Mouse (Mus musculus): ENCODE results near the gene Slc44a1.

Slc44a1 gene

DNA sequence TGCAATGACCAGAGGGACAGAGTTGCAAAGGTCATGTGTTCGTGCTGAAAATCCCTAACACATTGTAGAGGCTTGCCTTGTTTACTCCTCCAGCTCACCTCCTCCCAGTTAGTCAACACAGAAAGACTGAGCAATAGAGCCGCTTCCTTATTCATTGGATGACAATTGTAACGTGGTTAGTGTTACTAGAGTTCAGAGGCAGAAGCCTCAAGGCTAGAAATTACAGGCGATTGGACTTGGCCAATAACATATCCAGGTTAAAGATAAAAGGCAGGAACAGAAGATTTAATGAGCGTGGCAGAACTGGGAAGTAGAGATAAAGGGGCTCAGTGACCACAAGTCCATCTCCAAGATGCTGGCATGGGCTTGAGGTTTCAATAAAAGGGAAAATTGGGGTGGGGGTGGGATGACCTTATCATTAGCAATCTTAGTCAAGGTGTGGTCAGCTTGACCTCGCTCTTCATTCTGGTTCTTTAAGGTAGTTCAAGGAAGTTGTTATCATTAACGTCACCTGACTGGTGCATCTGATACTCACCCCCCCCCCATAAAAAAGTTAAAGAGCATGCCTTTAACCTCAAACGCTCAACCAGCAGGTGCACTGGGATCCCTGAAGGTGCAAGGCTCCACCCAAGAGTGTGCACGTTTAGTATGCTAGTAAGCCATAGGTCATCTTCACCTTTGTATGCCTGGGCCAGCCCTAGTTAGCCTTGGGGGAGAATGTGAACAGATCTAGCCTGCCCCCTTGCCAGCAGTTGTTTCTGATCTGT is 26.0 kb upstream of the Slc44a1 start:
- no peak for TF ChIP-seq GATA4 (IDR thresholded peaks at IDR 0.05; ENCODE audit: insufficient replicate concordance, low read length)

DNA sequence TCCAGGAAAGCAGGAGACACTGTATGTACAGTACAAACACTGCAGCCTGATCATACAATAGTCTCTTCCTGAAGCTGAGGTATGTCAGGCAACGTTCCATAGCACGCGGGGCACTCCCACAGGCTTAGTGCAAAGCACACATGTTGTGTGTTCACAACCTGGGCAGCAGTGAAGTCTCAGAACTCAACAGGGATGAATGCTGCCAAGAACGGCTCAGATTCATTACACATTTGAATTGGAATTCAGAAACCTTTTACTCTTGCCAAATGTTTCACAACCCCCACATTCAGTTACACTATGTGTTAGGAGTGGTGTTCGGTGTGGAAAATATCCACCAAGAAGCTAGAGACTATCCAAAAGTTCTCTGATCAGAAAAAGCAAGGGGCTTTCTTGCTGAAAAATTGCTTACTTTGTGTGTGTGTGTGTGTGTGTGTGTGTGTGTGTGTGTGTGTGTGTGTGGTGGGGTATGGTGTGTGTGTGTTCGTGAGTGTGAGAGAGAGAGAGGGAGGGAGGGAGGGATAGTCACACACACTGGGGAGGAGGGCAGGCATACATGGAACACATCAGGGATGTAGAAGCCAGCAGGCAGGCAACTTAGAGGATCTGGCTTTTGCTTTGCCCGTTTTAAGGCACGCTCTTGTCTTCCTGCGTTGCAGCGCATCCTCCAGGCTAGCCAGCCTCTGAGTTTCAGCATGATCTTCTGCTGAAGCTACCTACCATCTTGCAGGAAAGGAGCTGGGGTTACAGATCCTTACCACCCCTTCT is 24.2 kb upstream of the Slc44a1 start:
- TF ChIP-seq GATA4 (IDR thresholded peaks at IDR 0.05; ENCODE audit: insufficient replicate concordance, low read length): no peak

DNA sequence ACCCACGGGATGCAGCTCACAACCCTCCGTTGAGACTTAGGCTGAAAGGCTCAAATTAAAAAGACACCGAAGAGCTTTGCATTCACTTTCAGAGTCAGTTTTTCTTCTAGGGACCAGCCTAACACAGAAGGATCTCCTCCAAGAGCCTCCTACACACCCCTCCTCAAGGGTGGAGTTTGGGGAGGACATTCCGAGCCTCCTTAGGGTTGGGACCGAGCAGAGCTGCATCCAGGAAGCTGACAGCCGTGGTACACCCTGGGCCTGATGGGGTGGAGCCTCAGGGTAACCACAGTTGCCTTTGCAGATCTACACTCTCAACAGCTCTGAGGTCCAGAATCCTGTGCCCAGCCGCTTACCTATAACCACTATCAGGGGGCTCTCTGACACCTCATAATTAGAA is 23.3 kb upstream of the Slc44a1 start:
- no peak for TF ChIP-seq GATA4 (IDR thresholded peaks at IDR 0.05; ENCODE audit: insufficient replicate concordance, low read length)

DNA sequence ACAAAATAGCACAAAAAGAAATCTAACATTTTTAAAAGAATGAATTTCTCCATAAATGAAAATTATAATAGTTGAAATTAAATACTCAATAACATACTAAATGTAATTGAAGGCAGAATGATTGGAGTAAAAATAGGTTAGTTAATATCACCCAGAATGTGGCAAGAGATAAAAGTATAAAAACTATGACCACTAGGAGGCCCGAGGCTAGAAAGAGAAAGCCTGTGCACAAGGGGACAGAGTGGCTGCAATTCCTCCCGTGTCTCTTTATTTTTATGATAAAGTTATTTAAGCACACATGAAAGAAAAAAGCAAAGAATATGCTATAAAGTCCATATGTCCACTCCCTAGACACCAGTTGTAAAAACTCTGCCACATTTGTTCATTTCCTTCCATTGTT is 17.4 kb upstream of the Slc44a1 start:
- no peak for TF ChIP-seq GATA4 (IDR thresholded peaks at IDR 0.05; ENCODE audit: insufficient replicate concordance, low read length)

DNA sequence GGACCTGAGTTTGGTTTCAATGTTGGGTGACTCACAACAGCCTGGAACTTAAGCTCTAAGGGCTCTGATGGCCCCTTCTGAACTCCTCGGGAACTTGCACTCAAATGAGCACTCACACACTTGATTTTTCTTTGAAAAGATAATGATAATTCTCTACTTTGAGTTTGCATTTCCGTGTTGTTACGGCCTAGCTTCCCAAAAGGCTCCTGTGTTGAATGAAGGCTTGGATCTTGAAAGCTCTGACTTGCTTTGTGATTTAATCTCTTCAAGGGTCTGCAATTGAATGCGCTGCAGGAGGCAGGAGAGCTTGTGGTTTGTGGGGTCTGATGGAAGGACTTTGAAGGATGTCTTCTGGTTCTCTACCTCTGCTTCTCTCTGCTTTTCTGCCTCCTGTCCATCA is 13.1 kb upstream of the Slc44a1 start:
- no peak for TF ChIP-seq GATA4 (IDR thresholded peaks at IDR 0.05; ENCODE audit: insufficient replicate concordance, low read length)

DNA sequence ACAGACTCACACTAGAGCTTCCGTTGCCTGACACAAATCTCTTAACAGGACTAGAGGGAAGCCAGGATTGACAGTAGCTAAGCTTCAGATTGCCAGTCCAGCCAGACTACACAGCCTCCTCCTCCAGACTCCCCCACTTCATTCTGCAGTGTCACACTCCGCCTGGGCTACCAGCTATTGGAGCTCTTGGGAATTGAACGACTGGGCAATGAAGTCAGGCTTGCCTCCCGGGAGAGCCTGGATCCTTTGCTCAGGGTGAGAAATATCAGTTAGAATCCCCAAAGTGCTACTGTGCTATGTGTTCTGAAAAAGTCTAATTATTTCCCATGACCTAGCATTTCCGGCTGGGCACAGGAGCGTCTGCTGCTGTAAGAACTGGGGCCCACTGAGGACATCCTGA is 9.7 kb upstream of the Slc44a1 start:
- no peak for TF ChIP-seq GATA4 (IDR thresholded peaks at IDR 0.05; ENCODE audit: insufficient replicate concordance, low read length)

DNA sequence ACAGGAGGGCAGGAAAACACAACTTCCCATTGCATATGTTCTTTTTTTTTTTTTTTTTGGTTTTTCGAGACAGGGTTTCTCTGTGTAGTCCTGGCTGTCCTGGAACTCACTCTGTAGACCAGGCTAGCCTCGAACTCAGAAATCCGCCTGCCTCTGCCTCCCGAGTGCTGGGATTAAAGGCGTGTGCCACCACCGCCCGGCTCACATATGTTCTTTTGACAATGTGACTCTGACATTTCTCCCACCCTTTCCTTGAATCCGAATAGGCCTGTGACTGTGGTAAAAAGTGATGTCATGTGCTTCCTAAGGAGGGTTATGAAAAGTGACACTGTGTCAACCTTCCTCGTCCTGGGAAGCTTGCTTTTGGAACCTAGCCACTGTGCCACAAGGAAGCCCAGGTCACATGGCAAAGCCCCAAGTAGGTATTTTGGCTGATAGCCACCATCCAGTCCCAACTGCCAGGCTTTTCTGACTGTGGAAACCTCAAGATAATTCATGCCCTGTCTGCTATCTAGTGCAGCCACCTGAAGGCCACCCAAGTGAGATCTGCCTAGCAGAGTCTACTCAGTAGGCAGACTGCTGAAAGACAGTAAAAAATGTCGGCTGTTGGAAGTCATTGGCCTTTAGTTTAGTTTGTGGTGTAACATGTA is 8.5 kb upstream of the Slc44a1 start:
- TF ChIP-seq GATA4 (IDR thresholded peaks at IDR 0.05; ENCODE audit: insufficient replicate concordance, low read length): no peak

DNA sequence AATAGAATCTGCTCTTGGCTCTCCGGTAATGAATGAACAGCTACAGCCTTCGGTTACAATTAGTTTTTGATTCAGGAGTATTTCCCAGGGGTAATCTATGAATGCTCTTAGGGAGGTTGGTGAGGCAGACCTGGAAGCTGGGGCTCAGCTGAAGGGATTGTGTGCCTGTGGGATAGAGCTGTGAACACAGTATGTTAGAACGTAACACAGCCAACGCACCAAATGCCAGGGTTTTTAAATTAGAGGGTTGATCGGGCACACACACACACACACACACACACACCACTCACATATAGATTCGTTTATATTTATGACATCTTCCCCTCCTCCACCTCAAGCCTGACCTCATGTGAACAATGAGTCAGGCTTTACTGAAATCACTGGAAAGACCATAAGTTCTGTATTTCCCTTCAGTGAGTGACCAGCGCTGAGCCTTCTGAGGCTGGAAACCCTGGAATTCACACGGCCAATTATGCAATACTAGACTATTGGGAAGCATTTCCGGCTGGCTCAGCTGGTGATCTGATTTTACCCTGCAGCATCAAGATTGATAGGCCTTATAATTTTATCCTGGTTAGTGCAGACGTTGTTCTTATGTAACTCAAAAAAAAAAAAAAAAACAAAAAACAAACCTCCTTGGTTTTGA is 3.0 kb upstream of the Slc44a1 start:
- TF ChIP-seq GATA4 (IDR thresholded peaks at IDR 0.05; ENCODE audit: insufficient replicate concordance, low read length): no peak

DNA sequence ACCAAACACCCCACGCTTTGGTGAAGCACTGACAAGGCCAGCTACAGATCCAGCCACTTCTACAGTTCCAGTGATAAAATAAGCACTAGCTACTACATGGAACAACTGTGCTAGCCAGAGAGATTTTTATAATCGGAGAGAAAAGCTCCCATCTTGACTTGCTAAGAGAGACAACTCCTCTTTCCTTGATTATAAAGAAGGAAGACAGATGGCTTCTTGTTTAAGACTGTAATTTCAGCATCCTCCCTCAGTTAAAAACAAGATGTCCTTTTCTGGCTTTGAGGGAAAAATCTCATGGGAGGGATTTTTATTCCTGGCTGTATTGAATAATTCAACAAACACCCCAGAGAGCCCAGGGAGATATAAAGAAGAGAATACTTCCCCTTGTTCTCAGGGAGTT is 1.8 kb upstream of the Slc44a1 start:
- no peak for TF ChIP-seq GATA4 (IDR thresholded peaks at IDR 0.05; ENCODE audit: insufficient replicate concordance, low read length)

DNA sequence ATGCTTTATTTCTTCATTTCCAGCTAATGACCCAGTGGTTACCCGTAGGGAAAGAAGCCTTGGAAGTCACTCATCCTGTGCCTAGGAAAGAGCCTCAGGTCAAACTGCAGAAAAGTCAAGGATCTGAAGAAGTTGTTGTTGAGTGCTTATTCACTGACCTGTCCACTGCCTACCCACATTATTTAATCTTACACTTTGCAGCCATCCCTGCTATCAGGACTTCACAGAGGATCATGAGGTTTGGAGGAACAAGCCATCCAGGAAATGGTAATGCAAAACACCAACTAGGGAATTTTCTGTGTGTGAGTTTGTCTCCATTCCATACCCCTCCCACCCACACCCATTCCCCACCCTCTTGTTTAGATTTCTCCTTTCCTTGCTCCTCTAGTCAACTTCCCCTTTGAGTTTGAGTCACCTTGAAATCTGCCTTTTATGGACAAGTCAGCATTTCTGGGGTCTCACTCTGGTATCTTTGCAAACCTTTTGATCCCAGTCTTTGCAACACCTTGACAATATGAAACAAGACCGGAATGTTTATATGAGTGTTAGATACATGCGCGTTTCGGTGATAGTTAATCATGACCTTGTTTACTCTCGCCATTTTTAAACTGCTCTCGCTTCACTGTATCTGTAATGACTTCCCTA is 1.3 kb upstream of the Slc44a1 start:
- no peak for TF ChIP-seq GATA4 (IDR thresholded peaks at IDR 0.05; ENCODE audit: insufficient replicate concordance, low read length)

DNA sequence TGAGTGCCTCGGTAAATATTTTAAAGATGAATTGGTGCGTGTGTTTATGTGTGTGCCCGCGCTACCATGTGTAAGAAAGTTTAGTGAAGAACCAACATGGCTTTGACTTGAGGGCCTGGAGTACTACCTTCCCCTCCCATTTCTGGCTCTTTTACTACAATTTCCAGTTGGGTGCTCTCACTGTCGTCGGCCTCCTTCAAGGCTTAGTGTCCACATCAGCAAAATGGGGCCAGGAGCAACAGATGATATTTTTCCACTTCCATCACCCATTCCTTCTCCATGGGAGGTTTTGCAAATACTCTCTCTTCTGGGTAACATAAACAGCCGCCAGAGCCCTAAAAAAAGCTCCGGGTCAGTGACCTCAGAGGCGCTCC is 590 bp upstream of the Slc44a1 start:
- no peak for TF ChIP-seq GATA4 (IDR thresholded peaks at IDR 0.05; ENCODE audit: insufficient replicate concordance, low read length)

DNA sequence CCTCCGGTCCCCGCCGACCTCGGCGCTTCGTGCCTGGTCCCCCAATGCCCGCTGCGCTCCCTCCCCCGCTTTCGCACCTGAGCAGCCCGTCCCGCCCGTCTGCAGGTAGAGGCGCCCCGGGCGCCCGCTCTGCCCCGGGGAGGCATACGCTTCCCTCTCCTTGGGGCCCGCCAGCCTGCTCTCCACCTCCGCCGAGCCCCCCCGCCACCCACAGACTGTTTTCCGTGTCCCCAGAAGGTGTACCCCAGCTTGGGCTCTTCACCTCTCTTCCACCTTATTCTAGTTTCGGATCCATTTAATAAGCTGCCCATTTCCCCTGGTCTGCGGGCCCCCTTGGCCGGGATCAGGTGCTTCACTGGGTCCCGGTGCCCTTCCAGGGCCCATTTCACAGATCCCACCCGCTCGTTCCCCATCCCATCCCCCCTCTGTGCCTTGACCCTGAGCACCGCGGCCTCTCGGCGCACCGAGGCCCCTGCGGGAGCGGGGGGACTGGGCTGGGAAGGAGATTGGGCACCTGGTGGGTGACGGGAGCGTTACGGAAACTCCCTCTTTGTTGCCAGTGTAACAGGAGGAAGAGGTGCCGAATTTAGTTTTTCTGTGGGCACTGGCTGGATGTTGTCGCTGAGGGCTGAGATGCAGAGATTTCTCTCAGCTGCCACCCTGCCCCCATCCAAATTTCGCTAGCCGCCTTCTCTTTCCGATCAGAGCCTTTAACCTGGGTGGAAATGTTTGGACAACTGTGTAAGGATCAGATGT is 781 bp downstream of the Slc44a1 start:
- TF ChIP-seq GATA4 (IDR thresholded peaks at IDR 0.05; ENCODE audit: insufficient replicate concordance, low read length): no peak

DNA sequence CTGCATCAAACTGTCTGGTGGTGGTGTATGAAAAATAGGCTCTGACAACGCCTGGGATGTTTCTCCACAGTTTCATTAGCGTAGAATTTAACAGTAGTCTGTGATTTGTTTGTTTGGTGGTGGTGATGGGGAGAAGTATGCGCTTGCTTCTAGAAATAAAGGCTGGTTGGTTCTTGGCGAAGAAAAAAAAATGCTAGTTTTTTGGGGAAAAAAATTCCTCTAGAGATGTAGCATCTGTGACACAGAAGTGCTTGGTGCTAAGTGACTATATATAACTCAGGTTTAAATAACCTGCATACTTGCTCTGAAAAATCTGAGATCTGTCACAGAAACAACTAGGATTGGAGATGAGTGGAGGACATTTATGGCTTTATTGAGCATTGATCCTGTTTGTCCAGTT is 1.5 kb downstream of the Slc44a1 start:
- no peak for TF ChIP-seq GATA4 (IDR thresholded peaks at IDR 0.05; ENCODE audit: insufficient replicate concordance, low read length)

DNA sequence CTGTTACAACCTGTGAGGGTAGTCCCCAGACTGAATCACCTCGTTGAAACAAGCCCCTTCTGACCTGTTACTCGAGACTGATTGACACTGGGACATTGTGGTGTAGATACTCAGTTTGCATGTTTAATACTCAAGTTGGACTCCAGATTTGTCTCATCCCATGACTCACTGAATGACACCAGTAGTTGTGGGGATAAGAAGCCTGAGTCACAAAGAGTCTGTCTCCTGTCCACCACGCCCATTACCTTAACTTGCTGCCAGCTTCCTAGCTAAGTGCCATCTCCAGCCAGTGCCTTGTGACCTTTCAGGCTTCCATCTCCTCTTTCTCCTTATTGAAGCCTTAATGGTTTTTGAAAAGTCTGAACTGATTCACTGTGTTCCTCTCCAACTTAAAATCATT is 6.0 kb downstream of the Slc44a1 start:
- no peak for TF ChIP-seq GATA4 (IDR thresholded peaks at IDR 0.05; ENCODE audit: insufficient replicate concordance, low read length)
